Mouse (Mus musculus) liver, postnatal 0 days (tissue): ENCODE measurements around the gene Isyna1. TPM values are rescaled to one million over a fixed set of nuclear protein-coding genes. Genes with fewer than 3 reads are reported as not detected.

Experiments
- ATAC-seq: fragments of 200-750 bp; cut with Nextera tagmentation; 2 replicates; pipeline ENCODE4 v1.8.0; 2017; ENCODE audit warnings: mild to moderate bottlenecking, moderate library complexity
- DNase-seq: peaks from one replicate; pipeline ENCODE4 v3.0.0-alpha.2; 2016
- H3K27ac ChIP-seq: fragments of 300-500 bp; sonication (generic); 2 replicates; pipeline ENCODE4 v1.5.1; 2014; ENCODE audit warnings: antibody characterized with exemption, moderate library complexity, mild to moderate bottlenecking, low read depth
- H3K27me3 ChIP-seq: fragments of 300-500 bp; sonication (generic); 2 replicates; pipeline ENCODE4 v1.6.1; 2014; ENCODE audit warnings: low read length, control low read depth, mixed read lengths; ENCODE audit not compliant: insufficient read depth
- H3K36me3 ChIP-seq: fragments of 300-500 bp; sonication (generic); replicated peaks from 2 replicates; pipeline ENCODE4 v1.6.1; 2014; ENCODE audit warnings: mild to moderate bottlenecking, control low read depth, low read length, moderate library complexity, mixed read lengths; ENCODE audit not compliant: insufficient read depth
- H3K4me1 ChIP-seq: fragments of 300-500 bp; sonication (generic); 2 replicates; pipeline ENCODE4 v1.6.1; 2014; ENCODE audit warnings: antibody characterized with exemption, mild to moderate bottlenecking, control low read depth; ENCODE audit not compliant: insufficient read depth
- H3K4me2 ChIP-seq: fragments of 300-500 bp; sonication (generic); 2 replicates; pipeline ENCODE4 v1.6.1; 2014; ENCODE audit warnings: low read depth, mild to moderate bottlenecking, low read length, moderate library complexity, mixed read lengths
- H3K4me3 ChIP-seq: fragments of 300-500 bp; sonication (generic); 2 replicates; pipeline ENCODE4 v1.5.1; 2014; ENCODE audit warnings: low read depth, low read length
- H3K9ac ChIP-seq: fragments of 300-500 bp; sonication (generic); replicated peaks from 2 replicates; pipeline ENCODE4 v1.6.1; 2014; ENCODE audit warnings: mild to moderate bottlenecking, moderate library complexity
- H3K9me3 ChIP-seq: fragments of 300-500 bp; sonication (generic); 2 replicates; pipeline ENCODE4 v1.6.1; 2016; ENCODE audit warnings: mild to moderate bottlenecking, control low read depth, low read length, mixed read lengths
- CTCF ChIP-seq: sonication (generic); IDR thresholded peaks from 2 replicates; pipeline ENCODE4 v1.5.1; 2016; ENCODE audit warnings: antibody characterized with exemption, low read depth
- EP300 ChIP-seq: IDR thresholded peaks from 2 replicates; pipeline ENCODE4 v1.6.1; 2016; ENCODE audit warnings: antibody characterized with exemption, low read depth, mild to moderate bottlenecking
- WGBS: fragments of 180-500 bp; shearing (Covaris S2); extraction: QIAGEN DNeasy Blood & Tissue Kit; methylation state at CpG from one replicate; pipeline ENCODE4 v1.1.7; 2014; ENCODE audit not compliant: insufficient replicate concordance; 5-methylcytosine and 5-hydroxymethylcytosine counted together
- polyA plus RNA-seq: library from polyadenylated mRNA; unstranded; fragments of >200 nt; fragmentation: Nextera tagmentation; extraction: Ambion mirVana; gene quantifications from 2 replicates; pipeline ENCODE4 v1.2.1, GENCODE M21; 2015

Isyna1 gene
- polyA plus RNA-seq, 1 experiment from 2014 or later: 21.6 TPM

GRCm38 (mm10) chr8:70638752-70639151 is 44.6 kb downstream of the Isyna1 start:
- WGBS: 65% methylated on average over 9 of the region's 9 CpGs

GRCm38 (mm10) chr8:70643019-70643418 is 48.8 kb downstream of the Isyna1 start:
- H3K27ac ChIP-seq: no peak overlapping the region
- no peak overlapping the region for H3K4me3 ChIP-seq
- no peaks in the 10 kb centered on the region for H3K27me3 ChIP-seq
- peaks cover 35% of the 10 kb centered on the region for H3K4me1 ChIP-seq
- WGBS: 75% methylated on average over 3 of the region's 3 CpGs
- DNase-seq (no peak), ATAC-seq (no peak)
- no peaks in the 10 kb centered on the region for H3K36me3 ChIP-seq
- no peak overlapping the region for H3K4me2 ChIP-seq
- no peak overlapping the region for H3K9ac ChIP-seq
- no peaks in the 10 kb centered on the region for H3K9me3 ChIP-seq
- no peak for TF ChIP-seq EP300
- TF ChIP-seq CTCF: no peak

More at GRCm38 (mm10) chr8:70638752-70639151, 44.6 kb downstream of the Isyna1 start:
- Histone ChIP-seq H3K9ac (no peak overlapping the region), H3K4me1 (peaks cover 43% of the 10 kb centered on the region), H3K27ac (no peak overlapping the region), H3K9me3 (no peaks in the 10 kb centered on the region), H3K36me3 (no peaks in the 10 kb centered on the region), H3K27me3 (no peaks in the 10 kb centered on the region), H3K4me3 (no peak overlapping the region), H3K4me2 (no peak overlapping the region)
- DNase-seq: no peak
- TF ChIP-seq EP300 (no peak), CTCF (no peak)
- no peak for ATAC-seq

DNA sequence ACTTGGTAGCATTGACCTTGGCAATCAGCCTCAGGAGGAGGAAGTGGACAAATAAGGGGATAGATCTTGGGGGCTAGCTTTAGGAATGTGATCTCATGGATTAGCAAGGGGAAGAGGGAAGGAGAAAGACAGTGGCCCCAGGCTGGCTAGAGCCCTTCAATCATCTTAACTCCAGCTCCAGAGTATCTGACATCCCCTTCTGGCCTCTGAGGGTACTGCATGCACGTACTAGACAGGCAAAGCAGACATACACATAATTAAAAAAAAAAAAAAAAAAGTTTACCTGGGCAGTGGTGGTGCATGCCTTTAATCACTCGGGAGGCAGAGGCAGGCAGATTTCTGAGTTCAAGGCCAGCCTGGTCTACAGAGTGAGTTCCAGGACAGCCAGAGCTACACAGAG is 49.9 kb downstream of the Isyna1 start:
- DNase-seq: peak; percentile 62
- H3K9me3 ChIP-seq: no peaks in the 10 kb centered on the region

DNA sequence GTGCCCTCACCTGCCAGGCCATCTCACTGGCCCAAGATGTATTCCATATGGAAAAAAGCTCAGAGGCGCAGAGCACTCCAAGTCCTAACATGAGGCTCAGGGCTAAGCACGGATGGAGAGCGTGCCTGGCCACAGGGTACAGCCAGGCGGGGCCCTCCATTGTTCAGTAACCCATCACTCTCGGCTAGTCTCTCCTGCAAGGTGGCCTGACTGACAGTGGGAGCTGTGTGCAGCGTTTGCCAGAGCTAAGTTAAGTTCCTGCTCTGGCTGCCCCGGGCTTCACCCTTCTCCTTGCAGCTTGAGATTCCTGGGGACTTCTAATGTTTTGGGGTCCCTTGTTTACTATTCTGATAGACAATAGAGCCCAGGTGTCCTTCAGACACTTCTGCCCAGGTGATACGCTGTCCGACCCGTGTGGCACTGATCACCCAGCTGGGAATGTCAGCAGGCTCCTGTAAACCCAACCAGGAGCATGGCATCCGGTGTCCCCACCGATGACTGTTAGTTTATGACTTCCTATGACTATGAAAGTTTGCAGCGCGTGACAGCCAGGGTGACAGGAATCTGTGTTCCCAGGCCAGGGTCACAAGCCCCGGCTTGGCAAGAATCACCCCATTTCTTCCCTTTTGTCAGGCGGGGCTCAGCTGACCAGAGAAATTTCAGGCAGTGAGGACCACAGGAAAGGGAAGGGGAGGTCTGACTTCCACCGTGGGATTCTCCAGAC is 51.5 kb downstream of the Isyna1 start:
- H3K9me3 ChIP-seq: no peaks in the 10 kb centered on the region
- H3K27ac ChIP-seq: peak overlapping the region; percentile 35; the same call in 1 of the 2 replicates
- 49% methylated on average over 17 of the region's 17 CpGs for WGBS
- H3K36me3 ChIP-seq: peaks cover 10% of the 10 kb centered on the region
- no peak overlapping the region for H3K4me2 ChIP-seq
- H3K9ac ChIP-seq: no peak overlapping the region
- TF ChIP-seq EP300 (no peak), CTCF (no peak)
- no peak; the same call in 1 of the 2 replicates for ATAC-seq
- H3K27me3 ChIP-seq: no peaks in the 10 kb centered on the region
- H3K4me3 ChIP-seq: no peak overlapping the region
- H3K4me1 ChIP-seq: peaks cover 44% of the 10 kb centered on the region
- DNase-seq: no peak

More for the DNA sequence above, 49.9 kb downstream of the Isyna1 start:
- Histone ChIP-seq H3K27me3 (no peaks in the 10 kb centered on the region), H3K4me3 (no peak overlapping the region), H3K4me2 (no peak overlapping the region), H3K4me1 (peaks cover 37% of the 10 kb centered on the region), H3K27ac (no peak overlapping the region), H3K9ac (no peak overlapping the region), H3K36me3 (no peaks in the 10 kb centered on the region)
- TF ChIP-seq CTCF (peak; percentile 65), EP300 (no peak)
- WGBS: 86% methylated on average over 2 of the region's 2 CpGs
- no peak for ATAC-seq

GRCm38 (mm10) chr8:70646369-70646768 is 52.2 kb downstream of the Isyna1 start:
- TF ChIP-seq EP300: no peak
- TF ChIP-seq CTCF: no peak
- Histone ChIP-seq H3K36me3 (peaks cover 17% of the 10 kb centered on the region), H3K4me2 (no peak overlapping the region), H3K4me1 (peaks cover 44% of the 10 kb centered on the region), H3K27ac (peak overlapping the region; percentile 42; the same call in 1 of the 2 replicates), H3K9ac (no peak overlapping the region), H3K9me3 (no peaks in the 10 kb centered on the region), H3K27me3 (no peaks in the 10 kb centered on the region), H3K4me3 (no peak overlapping the region)
- WGBS: 79% methylated on average over 6 of the region's 6 CpGs
- DNase-seq (no peak), ATAC-seq (no peak)

DNA sequence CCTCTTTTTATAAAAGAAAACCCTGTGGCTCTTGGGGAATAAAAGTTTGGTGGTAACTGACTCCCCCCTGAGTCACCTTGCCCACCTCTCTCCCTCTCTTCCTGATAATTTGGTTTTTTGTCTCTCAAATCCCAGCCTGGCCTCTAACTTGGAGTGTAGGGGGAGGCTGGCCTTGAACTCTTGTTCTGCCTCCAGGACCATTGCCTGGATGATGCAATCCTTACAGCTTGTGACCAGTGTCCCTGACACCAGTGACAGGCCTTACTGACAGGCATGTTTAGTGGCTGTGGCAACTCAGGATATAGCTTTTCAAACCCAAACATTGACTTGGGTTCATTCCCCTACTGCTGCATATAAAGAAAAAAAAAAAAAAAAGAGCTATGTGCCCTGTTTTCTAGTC is 52.6 kb downstream of the Isyna1 start:
- peak overlapping the region; percentile 75 for H3K27ac ChIP-seq
- H3K9ac ChIP-seq: no peak overlapping the region
- H3K27me3 ChIP-seq: no peaks in the 10 kb centered on the region
- ATAC-seq (no peak), DNase-seq (no peak)
- peaks cover 44% of the 10 kb centered on the region for H3K4me1 ChIP-seq
- H3K4me3 ChIP-seq: no peak overlapping the region
- TF ChIP-seq CTCF (no peak), EP300 (no peak)
- H3K36me3 ChIP-seq: peaks cover 18% of the 10 kb centered on the region
- no peaks in the 10 kb centered on the region for H3K9me3 ChIP-seq
- H3K4me2 ChIP-seq: no peak overlapping the region

Other genes with a start within 250 kb of the Isyna1 start
- 6.7 and 7.1 TPM in 2 replicates for gene Upf1, start 241.1 kb upstream of the Isyna1 start, polyA plus RNA-seq
- 3.0 and 4.0 TPM in 2 replicates for gene Comp, start 220.8 kb upstream of the Isyna1 start, polyA plus RNA-seq
- 2.6 and 2.7 TPM in 2 replicates for gene Crtc1, start 154.8 kb upstream of the Isyna1 start, polyA plus RNA-seq
- 4.2 and 5.4 TPM in 2 replicates for gene Klhl26, start 117.4 kb upstream of the Isyna1 start, polyA plus RNA-seq
- gene Tmem59l, start 107.0 kb upstream of the Isyna1 start, polyA plus RNA-seq: not detected in 2 replicates
- gene Crlf1, start 101.2 kb upstream of the Isyna1 start, polyA plus RNA-seq: 0.07 and 0.38 TPM in 2 replicates
- gene Rex1bd, start 87.6 kb upstream of the Isyna1 start, polyA plus RNA-seq: 49.3 and 52.3 TPM in 2 replicates
- 627 and 684 TPM in 2 replicates for gene Uba52, start 83.6 kb upstream of the Isyna1 start, polyA plus RNA-seq
- gene Fkbp8, start 66.6 kb upstream of the Isyna1 start, polyA plus RNA-seq: 141 TPM in 2 replicates
- gene Kxd1, start 66.4 kb upstream of the Isyna1 start, polyA plus RNA-seq: 43.1 and 43.3 TPM in 2 replicates
- gene Ell, start 54.9 kb upstream of the Isyna1 start, polyA plus RNA-seq: 9.5 and 9.7 TPM in 2 replicates
- gene Ssbp4, start 14.5 kb downstream of the Isyna1 start, polyA plus RNA-seq: 32.5 and 35.4 TPM in 2 replicates
- gene Lrrc25, start 21.8 kb downstream of the Isyna1 start, polyA plus RNA-seq: 9.8 and 10.4 TPM in 2 replicates
- 2.1 and 2.3 TPM in 2 replicates for gene Gdf15, start 38.1 kb downstream of the Isyna1 start, polyA plus RNA-seq
- gene Pgpep1, start 66.0 kb downstream of the Isyna1 start, polyA plus RNA-seq: 31.0 and 32.2 TPM in 2 replicates
- gene Lsm4, start 78.9 kb downstream of the Isyna1 start, polyA plus RNA-seq: 98.5 and 103 TPM in 2 replicates
- 19.6 and 38.4 TPM in 2 replicates for gene Jund, start 104.6 kb downstream of the Isyna1 start, polyA plus RNA-seq
- gene Iqcn, start 109.1 kb downstream of the Isyna1 start, polyA plus RNA-seq: 0.02 TPM in 1 of 2 replicates, not detected in the other
- gene Gm3336, start 124.2 kb downstream of the Isyna1 start, polyA plus RNA-seq: 0.22 and 0.25 TPM in 2 replicates
- 1.6 and 1.8 TPM in 2 replicates for gene Pde4c, start 129.3 kb downstream of the Isyna1 start, polyA plus RNA-seq
- gene Rab3a, start 160.3 kb downstream of the Isyna1 start, polyA plus RNA-seq: 3.2 and 3.3 TPM in 2 replicates
- 36.3 and 39.9 TPM in 2 replicates for gene Mpv17l2, start 166.6 kb downstream of the Isyna1 start, polyA plus RNA-seq
- gene Pik3r2, start 182.3 kb downstream of the Isyna1 start, polyA plus RNA-seq: 8.9 and 9.0 TPM in 2 replicates
- 5.2 and 6.0 TPM in 2 replicates for gene Mast3, start 210.7 kb downstream of the Isyna1 start, polyA plus RNA-seq
- gene Il12rb1, start 214.1 kb downstream of the Isyna1 start, polyA plus RNA-seq: 0.19 and 0.25 TPM in 2 replicates
- gene Arrdc2, start 245.3 kb downstream of the Isyna1 start, polyA plus RNA-seq: 6.1 and 6.2 TPM in 2 replicates